Mouse (Mus musculus): ENCODE measurements around the gene Ftcd. TPM values are rescaled to one million over a fixed set of nuclear protein-coding genes. Genes with fewer than 3 reads are reported as not detected.

The Ftcd gene
- polyA plus RNA-seq, 1 experiment, result 1.4 TPM

DNA sequence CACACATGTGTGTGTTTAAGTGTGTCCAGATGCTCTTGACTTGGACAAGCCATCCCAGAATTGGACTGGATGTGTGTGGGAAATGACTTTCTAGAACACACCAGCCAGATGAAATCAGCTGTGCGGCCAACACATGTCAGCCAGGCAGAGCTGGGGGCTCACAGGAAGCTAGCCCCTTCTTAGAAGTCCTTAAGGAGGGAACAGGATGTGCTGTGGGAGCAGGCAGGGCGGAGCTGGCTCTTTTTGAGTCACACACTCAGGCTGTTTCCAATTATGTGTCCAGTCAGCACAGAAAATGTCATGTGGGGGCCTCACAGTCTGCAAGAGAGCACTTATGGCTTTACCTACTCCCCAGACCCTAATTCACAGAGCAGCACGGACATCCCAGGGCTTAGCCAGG, 60.6 kb downstream of the Ftcd start:
- H3K4me1 ChIP-seq (ENCODE audit: control insufficient read depth, insufficient read depth, low read length), result no peaks in the 10 kb centered on the region
- WGBS, result 47% methylated on average over 3 of the region's 3 CpGs

DNA sequence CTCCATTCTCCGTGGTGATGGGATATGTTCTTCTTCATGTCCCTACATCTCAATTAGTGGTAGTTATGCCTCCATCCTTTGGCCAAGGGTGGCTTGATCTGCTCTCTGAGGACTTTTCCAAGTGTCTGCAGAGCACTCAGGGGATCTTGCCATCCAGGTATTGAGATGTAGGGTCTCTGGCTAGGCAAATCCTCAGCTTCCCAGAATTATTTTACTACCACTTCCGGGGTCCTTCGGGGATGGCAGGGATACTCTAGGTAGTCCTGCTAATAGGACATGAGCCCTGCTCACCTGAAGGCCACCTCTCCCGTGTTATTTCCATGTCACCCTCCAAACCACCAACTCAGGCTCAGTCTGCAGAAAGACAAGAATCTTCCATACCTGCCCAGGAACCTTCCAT, 61.2 kb downstream of the Ftcd start:
- H3K4me3 ChIP-seq (replicated peaks; ENCODE audit: control insufficient read depth, low read depth, low read length), result no peak overlapping the region
- TF ChIP-seq CTCF (IDR thresholded peaks at IDR 0.05; ENCODE audit: control insufficient read depth, insufficient read depth, low read length), result no peak
- no peak for TF ChIP-seq POLR2A (IDR thresholded peaks at IDR 0.05; ENCODE audit: borderline replicate concordance, control insufficient read depth, low read depth, low read length)
- WGBS, result 75% methylated on average over 4 of the region's 4 CpGs
- H3K27ac ChIP-seq (ENCODE audit: control insufficient read depth, insufficient read depth, low read depth, low read length, poor library complexity), result no peak overlapping the region
- H3K4me1 ChIP-seq (ENCODE audit: control insufficient read depth, insufficient read depth, low read length), result no peaks in the 10 kb centered on the region

More for the DNA sequence above, 60.6 kb downstream of the Ftcd start:
- TF ChIP-seq CTCF (IDR thresholded peaks at IDR 0.05; ENCODE audit: control insufficient read depth, insufficient read depth, low read length), result no peak
- no peak for TF ChIP-seq POLR2A (IDR thresholded peaks at IDR 0.05; ENCODE audit: borderline replicate concordance, control insufficient read depth, low read depth, low read length)
- no peak overlapping the region for H3K27ac ChIP-seq (ENCODE audit: control insufficient read depth, insufficient read depth, low read depth, low read length, poor library complexity)
- H3K4me3 ChIP-seq (replicated peaks; ENCODE audit: control insufficient read depth, low read depth, low read length), result no peak overlapping the region

Other genes with a start within 250 kb of the Ftcd start
- gene Dip2a, start 230.4 kb upstream of the Ftcd start, polyA plus RNA-seq (2011; ENCODE audit: insufficient read depth, insufficient read length, low replicate concordance, missing spikeins), result 1.9 and 2.0 TPM in 2 replicates
- gene AC141477.1, start 135.2 kb upstream of the Ftcd start, polyA plus RNA-seq (2011; ENCODE audit: insufficient read depth, insufficient read length, low replicate concordance, missing spikeins), result 35.4 TPM in 1 of 2 replicates, not detected in the other
- gene Pcnt, start 132.9 kb upstream of the Ftcd start, polyA plus RNA-seq (2011; ENCODE audit: insufficient read depth, insufficient read length, low replicate concordance, missing spikeins), result 19.9 and 24.8 TPM in 2 replicates
- not detected in 2 replicates for gene 2610028H24Rik, start 126.6 kb upstream of the Ftcd start, polyA plus RNA-seq (2011; ENCODE audit: insufficient read depth, insufficient read length, low replicate concordance, missing spikeins)
- 17.1 and 34.0 TPM in 2 replicates for gene Mcm3ap, start 106.7 kb upstream of the Ftcd start, polyA plus RNA-seq (2011; ENCODE audit: insufficient read depth, insufficient read length, low replicate concordance, missing spikeins)
- 1.5 and 4.2 TPM in 2 replicates for gene Ybey, start 106.5 kb upstream of the Ftcd start, polyA plus RNA-seq (2011; ENCODE audit: insufficient read depth, insufficient read length, low replicate concordance, missing spikeins)
- 1.4 and 4.6 TPM in 2 replicates for gene Lss, start 44.1 kb upstream of the Ftcd start, polyA plus RNA-seq (2011; ENCODE audit: insufficient read depth, insufficient read length, low replicate concordance, missing spikeins)
- not detected in 2 replicates for gene Spatc1l, start 13.4 kb upstream of the Ftcd start, polyA plus RNA-seq (2011; ENCODE audit: insufficient read depth, insufficient read length, low replicate concordance, missing spikeins)
- gene Col6a2, start 48.0 kb downstream of the Ftcd start, polyA plus RNA-seq (2011; ENCODE audit: insufficient read depth, insufficient read length, low replicate concordance, missing spikeins), result 4.7 and 6.2 TPM in 2 replicates
- gene Col6a1, start 150.5 kb downstream of the Ftcd start, polyA plus RNA-seq (2011; ENCODE audit: insufficient read depth, insufficient read length, low replicate concordance, missing spikeins), result 13.4 and 14.9 TPM in 2 replicates